In the genomic region with DNA sequence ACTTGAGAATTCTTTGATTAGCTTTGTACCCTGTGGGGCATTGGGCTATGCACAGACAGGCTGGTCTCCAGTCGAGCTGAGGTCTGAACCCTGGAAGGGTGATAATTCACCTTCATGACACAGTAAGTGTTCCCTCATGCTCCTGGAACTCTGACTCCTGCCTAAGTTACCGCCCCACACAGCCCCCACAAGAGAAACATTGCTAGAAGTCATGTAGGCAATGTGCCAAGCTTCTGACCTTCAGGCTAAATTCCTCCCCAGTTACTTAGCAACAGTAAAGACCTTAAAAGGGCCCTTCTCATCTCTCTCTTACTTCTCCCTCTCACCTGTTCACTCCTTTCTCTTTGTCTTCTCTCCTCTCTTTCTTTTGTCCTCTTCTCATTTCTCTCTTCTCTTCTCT, we compare ENCODE assay signal across 28 mouse cellular contexts.
DNase-seq lines count a peak whose midpoint lies in the region; ATAC-seq and TF ChIP-seq lines count a peak whose summit lies in the region.
"Had no signal": no experiment of that assay in that cellular context is flagged by ENCODE, and none has a peak within 500 bp of the region (broad histone marks: within the 10 kb centered on the region; RNA-seq: fewer than 3 reads in every experiment).

No protein-coding gene starts in this region.

- 17% methylated on average over 2 of the region's 2 CpGs for WGBS in kidney, embryonic 14.5 days
- WGBS in kidney, embryonic 16.5 days = 17% methylated on average over 2 of the region's 2 CpGs
- 29% methylated on average over 2 of the region's 2 CpGs for WGBS in limb, embryonic 14.5 days
- WGBS in limb, embryonic 10.5 days = 61% methylated on average over 2 of the region's 2 CpGs

- DNase-seq in limb, embryonic 14.5 days (ENCODE audit: low spot score) = peak; percentile 24
- no peak for DNase-seq in limb, embryonic 10.5 days (ENCODE audit: low spot score)
- DNase-seq in adrenal gland, adult 8-10 months = peak; percentile 4
- DNase-seq in adrenal gland, postnatal 36 days = peak; percentile 2 to 19
- no peak for DNase-seq in urinary bladder, postnatal 36 days (ENCODE audit: low spot score in 2 of 2)
- DNase-seq: B cell, adult 2 months; cerebellum, adult 18-20 months; cerebellum, postnatal 10 days; gastrocnemius, postnatal 10 days; heart, postnatal 36 days; kidney, adult 9 months; liver, embryonic 13.5 days; lung, adult 2 months; lung, postnatal 14 days had no signal

- H3K4me3 ChIP-seq in kidney, embryonic 14.5 days (ENCODE audit: low read length) = no peak overlapping the region
- H3K4me3 ChIP-seq in kidney, embryonic 16.5 days (ENCODE audit: low read length) = no peak overlapping the region
- no peak overlapping the region for H3K4me3 ChIP-seq in limb, embryonic 14.5 days (replicated peaks; ENCODE audit: low read length)
- H3K4me3 ChIP-seq in limb, embryonic 10.5 days = no peak overlapping the region
- H3K4me3 ChIP-seq: embryonic facial prominence, embryonic 15.5 days; forebrain, embryonic 13.5 days; hindbrain, embryonic 12.5 days; intestine, embryonic 15.5 days; layer of hippocampus, adult 2 months; limb, embryonic 15.5 days; liver, embryonic 13.5 days; myocyte; neural tube, embryonic 12.5 days; stomach, embryonic 15.5 days had no signal

- no peak for TF ChIP-seq POLR2A in limb, embryonic 14.5 days (IDR thresholded peaks at IDR 0.05; ENCODE audit: borderline replicate concordance, extremely low read depth, insufficient read depth, insufficient read length)

- no peaks in the 10 kb centered on the region for H3K4me1 ChIP-seq in kidney, embryonic 14.5 days (ENCODE audit: control insufficient read depth, insufficient read depth, low read length)
- H3K4me1 ChIP-seq in kidney, embryonic 16.5 days (ENCODE audit: insufficient read depth, low read length) = no peaks in the 10 kb centered on the region
- H3K4me1 ChIP-seq in limb, embryonic 14.5 days (ENCODE audit: control insufficient read depth, insufficient read depth, low read length) = no peaks in the 10 kb centered on the region
- no peaks in the 10 kb centered on the region for H3K4me1 ChIP-seq in limb, embryonic 10.5 days
- H3K4me1 ChIP-seq: embryonic facial prominence, embryonic 15.5 days; forebrain, embryonic 13.5 days; hindbrain, embryonic 12.5 days; intestine, embryonic 15.5 days; limb, embryonic 15.5 days; liver, embryonic 13.5 days; neural tube, embryonic 12.5 days; stomach, embryonic 15.5 days had no signal

- ATAC-seq in kidney, embryonic 14.5 days (ENCODE audit: low FRiP score, low TSS enrichment) = 0 out of 2 replicates have a peak, but pooled peaks have one; percentile 9
- ATAC-seq in kidney, embryonic 16.5 days (ENCODE audit: low FRiP score, low TSS enrichment) = no peak
- no peak for ATAC-seq in limb, embryonic 14.5 days (ENCODE audit: low FRiP score, low read depth)
- no peak for ATAC-seq in granulocyte monocyte progenitor cell, adult 5-6 weeks (replicated peaks; ENCODE audit: poor library complexity, severe bottlenecking)
- ATAC-seq: forebrain, embryonic 13.5 days; hindbrain, postnatal 0 days; intestine, embryonic 15.5 days had no signal

- H3K9ac ChIP-seq in kidney, embryonic 14.5 days (ENCODE audit: low read depth, low read length) = no peak overlapping the region
- H3K9ac ChIP-seq in kidney, embryonic 16.5 days (replicated peaks; ENCODE audit: low read length) = no peak overlapping the region
- H3K9ac ChIP-seq in limb, embryonic 14.5 days (ENCODE audit: low read depth, low read length, severe bottlenecking) = no peak overlapping the region
- H3K9ac ChIP-seq: embryonic facial prominence, embryonic 15.5 days; forebrain, embryonic 13.5 days; hindbrain, embryonic 12.5 days; intestine, embryonic 15.5 days; limb, embryonic 15.5 days; liver, embryonic 13.5 days; neural tube, embryonic 12.5 days; stomach, embryonic 15.5 days had no signal

- H3K9me3 ChIP-seq in kidney, embryonic 14.5 days (ENCODE audit: control insufficient read depth, low read length) = no peaks in the 10 kb centered on the region
- no peaks in the 10 kb centered on the region for H3K9me3 ChIP-seq in kidney, embryonic 16.5 days (ENCODE audit: low read length)
- H3K9me3 ChIP-seq in limb, embryonic 14.5 days (ENCODE audit: control insufficient read depth, low read length) = no peaks in the 10 kb centered on the region
- H3K9me3 ChIP-seq in limb, embryonic 10.5 days (replicated peaks) = no peaks in the 10 kb centered on the region
- H3K9me3 ChIP-seq: embryonic facial prominence, embryonic 15.5 days; forebrain, embryonic 13.5 days; hindbrain, embryonic 12.5 days; intestine, embryonic 15.5 days; limb, embryonic 15.5 days; liver, embryonic 13.5 days; neural tube, embryonic 12.5 days; stomach, embryonic 15.5 days had no signal

- H3K4me2 ChIP-seq in kidney, embryonic 14.5 days (replicated peaks; ENCODE audit: low read depth, low read length) = no peak overlapping the region
- H3K4me2 ChIP-seq in kidney, embryonic 16.5 days (replicated peaks; ENCODE audit: low read depth, low read length) = no peak overlapping the region
- H3K4me2 ChIP-seq in limb, embryonic 14.5 days (replicated peaks; ENCODE audit: low read depth, low read length, severe bottlenecking) = no peak overlapping the region
- H3K4me2 ChIP-seq: embryonic facial prominence, embryonic 15.5 days; forebrain, embryonic 13.5 days; hindbrain, embryonic 12.5 days; intestine, embryonic 15.5 days; limb, embryonic 15.5 days; liver, embryonic 13.5 days; midbrain, embryonic 11.5 days; neural tube, embryonic 12.5 days; stomach, embryonic 15.5 days had no signal

- no peaks in the 10 kb centered on the region for H3K36me3 ChIP-seq in kidney, embryonic 14.5 days (ENCODE audit: control insufficient read depth, insufficient read depth, low read length)
- no peaks in the 10 kb centered on the region for H3K36me3 ChIP-seq in kidney, embryonic 16.5 days (ENCODE audit: insufficient read depth, low read length)
- H3K36me3 ChIP-seq in limb, embryonic 14.5 days (ENCODE audit: control insufficient read depth, insufficient read depth, low read length) = no peaks in the 10 kb centered on the region
- no peaks in the 10 kb centered on the region for H3K36me3 ChIP-seq in limb, embryonic 10.5 days
- H3K36me3 ChIP-seq: embryonic facial prominence, embryonic 15.5 days; hindbrain, embryonic 12.5 days; intestine, embryonic 15.5 days; limb, embryonic 15.5 days; liver, embryonic 13.5 days; neural tube, embryonic 12.5 days; stomach, embryonic 15.5 days had no signal

- H3K27me3 ChIP-seq in kidney, embryonic 14.5 days (ENCODE audit: control insufficient read depth, insufficient read depth, low read length) = no peaks in the 10 kb centered on the region
- no peaks in the 10 kb centered on the region for H3K27me3 ChIP-seq in kidney, embryonic 16.5 days (ENCODE audit: insufficient read depth, low read length)
- H3K27me3 ChIP-seq in limb, embryonic 14.5 days (ENCODE audit: control insufficient read depth, insufficient read depth, low read length) = no peaks in the 10 kb centered on the region
- H3K27me3 ChIP-seq in limb, embryonic 10.5 days (ENCODE audit: low read depth, poor library complexity, severe bottlenecking) = no peaks in the 10 kb centered on the region
- H3K27me3 ChIP-seq: embryonic facial prominence, embryonic 15.5 days; forebrain, embryonic 13.5 days; hindbrain, embryonic 12.5 days; intestine, embryonic 15.5 days; limb, embryonic 15.5 days; liver, embryonic 13.5 days; neural tube, embryonic 12.5 days; stomach, embryonic 15.5 days had no signal

- H3K27ac ChIP-seq in kidney, embryonic 14.5 days (ENCODE audit: low read depth, low read length) = no peak overlapping the region
- no peak overlapping the region for H3K27ac ChIP-seq in kidney, embryonic 16.5 days (ENCODE audit: low read length)
- no peak overlapping the region for H3K27ac ChIP-seq in limb, embryonic 14.5 days (replicated peaks; ENCODE audit: low read depth, low read length)
- H3K27ac ChIP-seq in limb, embryonic 10.5 days = no peak overlapping the region
- H3K27ac ChIP-seq: embryonic facial prominence, embryonic 15.5 days; forebrain, embryonic 13.5 days; hindbrain, embryonic 12.5 days; hindbrain, postnatal 0 days; intestine, embryonic 15.5 days; layer of hippocampus, adult 2 months; limb, embryonic 15.5 days; liver, embryonic 13.5 days; neural tube, embryonic 12.5 days; stomach, embryonic 15.5 days had no signal

Comparison
In these comparisons a context has a peak if more than half of its experiments do, and no peak if none do; other contexts are left out.
1. DNase-seq: peak in limb, embryonic 14.5 days (single experiment), adrenal gland, adult 8-10 months (single experiment) and adrenal gland, postnatal 36 days (2 of 2); none in limb, embryonic 10.5 days (single experiment) and urinary bladder, postnatal 36 days (0 of 2).